Mouse (Mus musculus) spleen, adult 2 months (tissue): Measurements from ENCODE around the gene Taf6.

Experiments
- CTCF ChIP-seq: fragments of 200-500 bp; IDR thresholded peaks from 2 replicates; pipeline ENCODE4 v1.5.1; 2011; ENCODE audit warnings: mild to moderate bottlenecking, inconsistent platforms; ENCODE audit not compliant: insufficient read depth, insufficient read length, insufficient replicate concordance; ENCODE audit errors: extremely low read depth
- POLR2A ChIP-seq: fragments of 200-500 bp; IDR thresholded peaks from 2 replicates; pipeline ENCODE4 v1.6.1; 2011; ENCODE audit warnings: low read depth, low read length, inconsistent platforms

- TF ChIP-seq POLR2A (no peak), CTCF (no peak)
Observed at GRCm38 (mm10) chr5:138132425-138133064, 54.7 kb downstream of the Taf6 start.
